Mouse (Mus musculus) olfactory bulb, adult 2 months (tissue): ENCODE data around the gene Slc34a3.

ENCODE experiments used
- CTCF ChIP-seq: fragments of 200-500 bp; IDR thresholded peaks from 2 replicates; pipeline ENCODE4 v1.5.1; 2012; ENCODE audit warnings: low read depth, mild to moderate bottlenecking, low read length, moderate library complexity; ENCODE audit not compliant: insufficient read depth
- POLR2A ChIP-seq: fragments of 200-500 bp; IDR thresholded peaks from 2 replicates; pipeline ENCODE4 v1.6.1; 2012; ENCODE audit warnings: mild to moderate bottlenecking, low read depth, low read length, moderate library complexity; ENCODE audit not compliant: insufficient read depth

GRCm38 (mm10) chr2:25179566-25180217 lies 54.5 kb downstream of the Slc34a3 start:
- TF ChIP-seq CTCF (no peak), POLR2A (no peak)
